In genomic region chr2:142739338-142739737, GRCm38 (mm10) we compare ENCODE assay signal across 24 mouse cellular contexts.
"Had no signal": no experiment of that assay in that cellular context is flagged by ENCODE, and none has a peak within 500 bp of the region (broad histone marks: within the 10 kb centered on the region; RNA-seq: fewer than 3 reads in every experiment).

No protein-coding gene starts in this region.

- H3K4me2 ChIP-seq: heart, embryonic 11.5 days; heart, embryonic 13.5 days; heart, embryonic 15.5 days; hindbrain, embryonic 13.5 days; hindbrain, embryonic 15.5 days; limb, embryonic 12.5 days; liver, embryonic 11.5 days; liver, embryonic 13.5 days had no signal

- H3K36me3 ChIP-seq: hindbrain, embryonic 15.5 days; limb, embryonic 10.5 days; liver, embryonic 13.5 days had no signal

- H3K9me3 ChIP-seq: heart, embryonic 13.5 days; heart, embryonic 15.5 days; hindbrain, embryonic 13.5 days; hindbrain, embryonic 15.5 days; limb, embryonic 10.5 days; limb, embryonic 12.5 days; liver, embryonic 13.5 days had no signal

- H3K27me3 ChIP-seq: heart, embryonic 13.5 days; heart, embryonic 15.5 days; hindbrain, embryonic 13.5 days; hindbrain, embryonic 15.5 days; limb, embryonic 12.5 days; liver, embryonic 13.5 days had no signal

- H3K4me3 ChIP-seq: heart, adult 2 months; heart, embryonic 13.5 days; heart, embryonic 15.5 days; hindbrain, embryonic 13.5 days; hindbrain, embryonic 15.5 days; left cerebral cortex, adult 2 months; limb, embryonic 10.5 days; limb, embryonic 12.5 days; liver, embryonic 13.5 days had no signal

- H3K9ac ChIP-seq: heart, embryonic 13.5 days; heart, embryonic 15.5 days; hindbrain, embryonic 13.5 days; hindbrain, embryonic 15.5 days; limb, embryonic 12.5 days; liver, embryonic 13.5 days had no signal

- H3K4me1 ChIP-seq: heart, embryonic 13.5 days; hindbrain, embryonic 13.5 days; hindbrain, embryonic 15.5 days; limb, embryonic 10.5 days; limb, embryonic 12.5 days; liver, embryonic 13.5 days had no signal

- ATAC-seq: hindbrain, postnatal 0 days had no signal

- H3K27ac ChIP-seq: heart, adult 2 months; heart, embryonic 13.5 days; heart, embryonic 15.5 days; hindbrain, embryonic 13.5 days; hindbrain, embryonic 15.5 days; hindbrain, postnatal 0 days; kidney, postnatal 0 days; left cerebral cortex, adult 2 months; limb, embryonic 10.5 days; limb, embryonic 12.5 days; liver, embryonic 13.5 days had no signal

- DNase-seq: gastrocnemius, postnatal 14 days; gastrocnemius, postnatal 36 days; heart, adult 11 months; heart, adult 2 months; heart, postnatal 14 days; heart, postnatal 36 days; kidney, adult 18-20 months; kidney, adult 8-10 months; kidney, postnatal 14 days; kidney, postnatal 36 days; layer of hippocampus, adult 9-11 months; liver; liver, embryonic 13.5 days had no signal
